Mouse (Mus musculus): Measurements from ENCODE around the gene Srxn1.
"Not testable (repeated sequence)": the region's sequence is repeated elsewhere in the genome, so short reads cannot be mapped to it uniquely, and the experiment has no call there.

The Srxn1 gene

GRCm38 (mm10) chr2:152105318-152106224 is at the start of gene Srxn1:
Gene Srxn1, plus strand, starts transcription at chr2:152105516.
- DNase-seq, result peak; percentile 87 to 90

DNA sequence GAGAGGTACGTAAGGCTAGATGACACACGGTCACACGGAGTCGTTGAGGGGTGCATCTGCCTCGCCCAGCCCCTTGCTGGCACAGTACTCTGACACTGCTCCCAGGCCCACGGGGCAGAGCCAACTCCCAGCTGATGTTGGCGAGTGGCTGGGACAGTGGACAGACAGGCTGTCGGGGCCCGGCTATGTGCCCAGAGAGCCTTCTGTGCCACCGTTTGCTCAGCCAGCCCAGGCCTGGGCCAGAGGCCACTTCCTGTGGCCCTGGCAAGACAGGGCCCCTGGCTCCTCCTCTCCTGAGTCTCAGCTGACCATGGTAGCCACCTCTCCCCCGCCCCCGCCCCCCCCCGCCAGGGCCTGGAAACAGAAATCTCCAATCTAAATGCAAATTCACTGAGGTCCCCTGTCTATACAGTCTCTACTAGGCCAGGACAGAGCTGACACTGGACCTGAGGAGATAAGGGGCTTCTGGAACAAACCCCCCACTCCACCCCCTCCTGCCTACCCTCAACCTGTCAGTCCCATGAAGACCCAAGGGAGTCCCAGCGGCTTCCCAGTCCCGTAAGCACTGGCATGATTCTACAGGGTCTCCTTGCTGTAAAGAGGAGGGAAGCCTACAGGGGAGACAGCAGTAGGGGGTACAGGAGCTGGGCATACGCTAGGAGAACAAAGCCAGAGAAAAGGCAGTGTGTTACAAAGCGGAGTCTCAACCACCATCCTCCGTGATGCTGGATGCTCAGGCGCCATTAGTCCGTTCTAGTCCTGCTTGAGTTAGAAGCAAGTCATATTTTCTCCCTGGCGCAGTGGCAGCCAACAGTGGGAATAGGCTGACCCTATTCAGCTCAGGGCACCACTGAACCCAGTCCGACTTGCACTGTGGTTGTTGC is 48.7 kb upstream of the Srxn1 start:
- DNase-seq, result no peak

DNA sequence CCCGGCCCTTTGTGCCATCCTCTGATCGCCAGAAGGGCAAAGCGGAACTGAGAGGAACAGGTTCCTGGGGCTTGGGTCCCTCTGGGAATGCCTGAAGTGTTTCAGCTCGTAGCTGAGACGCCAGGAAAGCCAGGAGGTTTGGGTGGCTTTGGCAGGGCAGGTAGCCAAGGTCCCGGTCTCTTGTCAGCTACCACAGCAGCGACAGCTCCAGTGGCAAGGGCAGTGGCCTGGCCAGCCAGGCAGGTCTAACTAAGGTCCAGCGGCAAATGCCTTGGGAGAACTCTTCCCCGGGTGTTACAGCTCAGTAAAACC is 48.1 kb upstream of the Srxn1 start:
- no peak for DNase-seq

- DNase-seq, result not testable (repeated sequence)
These were observed 42.5 kb upstream of the Srxn1 start for GRCm38 (mm10) chr2:152062817-152063216.

GRCm38 (mm10) chr2:152068660-152069433 is 36.5 kb upstream of the Srxn1 start:
- DNase-seq, result no peak

- no peak for DNase-seq
These were observed 35.9 kb upstream of the Srxn1 start for GRCm38 (mm10) chr2:152069434-152069786.

GRCm38 (mm10) chr2:152069941-152070340 is 35.4 kb upstream of the Srxn1 start:
- no peak for DNase-seq

- DNase-seq, result no peak
These were observed 30.8 kb upstream of the Srxn1 start for GRCm38 (mm10) chr2:152074521-152074920.

DNA sequence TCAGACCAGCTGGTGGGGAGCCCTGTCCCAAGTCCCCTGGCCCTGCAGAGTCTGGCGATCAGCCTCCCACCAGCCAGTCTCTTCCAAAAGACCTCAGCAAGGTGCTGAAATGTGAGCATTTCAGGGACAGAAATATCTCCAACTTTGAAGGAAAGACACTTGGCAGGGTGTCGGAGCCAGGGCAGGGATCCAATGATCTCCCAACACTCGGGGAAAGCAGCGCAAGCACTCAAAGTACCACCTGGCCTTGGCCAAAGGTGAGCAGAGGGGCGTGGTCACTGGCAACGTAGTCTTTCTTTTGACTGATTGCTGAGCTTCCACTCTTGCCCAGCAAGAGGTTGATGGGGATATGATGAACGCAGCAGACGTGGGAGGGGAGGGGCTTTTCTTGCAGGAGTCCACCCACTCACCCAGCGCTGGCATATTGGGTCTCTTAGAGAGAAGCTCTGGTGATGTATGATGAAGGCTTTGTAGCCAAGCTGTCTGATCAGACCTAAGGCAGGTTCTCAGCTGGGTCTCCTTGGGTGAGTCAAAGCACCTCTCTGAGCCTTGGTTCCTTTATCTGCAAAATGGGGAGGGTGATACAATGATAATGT is 29.9 kb upstream of the Srxn1 start:
- DNase-seq, result no peak

GRCm38 (mm10) chr2:152077337-152077736 is 28.0 kb upstream of the Srxn1 start:
- DNase-seq, result no peak

DNA sequence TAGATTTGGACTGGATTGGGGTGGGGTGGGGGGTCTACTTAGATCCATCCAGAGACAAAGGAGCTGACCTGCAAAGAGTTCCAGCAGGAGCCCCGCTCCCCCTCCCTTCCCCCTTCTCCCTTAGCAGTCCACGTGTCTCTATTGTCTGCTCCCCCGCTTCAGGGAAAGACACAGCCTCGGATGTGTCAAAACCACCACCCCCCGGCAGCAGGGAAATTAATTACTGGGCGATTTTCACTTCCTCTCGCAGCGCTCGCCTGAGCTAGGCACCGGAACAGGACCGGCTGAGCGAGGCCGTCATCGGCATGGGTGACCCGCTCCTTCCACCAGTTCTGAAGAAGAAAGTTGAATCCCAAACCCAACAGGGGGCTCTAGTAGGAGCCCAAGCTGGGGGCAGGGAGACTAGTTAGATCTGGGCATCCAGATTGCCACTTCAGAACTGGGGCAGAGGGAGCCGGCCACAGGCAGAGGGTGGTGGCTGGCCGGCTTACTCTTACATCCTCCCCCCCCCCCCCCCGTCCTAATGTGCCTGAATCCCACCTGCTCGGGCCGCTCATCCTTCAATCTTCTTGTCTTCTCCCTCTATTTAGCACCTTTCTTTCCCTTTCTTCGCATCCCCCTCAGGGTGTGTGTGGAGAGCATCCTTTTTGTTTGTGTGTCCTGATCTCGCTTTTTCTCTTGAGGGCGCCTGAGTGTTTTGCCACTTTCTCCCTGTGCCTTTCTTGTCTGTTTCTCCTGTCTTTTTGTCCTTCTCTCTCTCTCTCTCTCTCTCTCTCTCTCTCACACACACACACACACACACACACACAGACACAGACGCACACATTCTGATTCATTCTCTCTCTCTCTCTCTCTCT is 24.4 kb upstream of the Srxn1 start, which contains the start of gene Scrt2:
Scrt2 (plus strand) TSS at position 845 of the 857 bp plus-strand sequence.
- no peak for DNase-seq

DNA sequence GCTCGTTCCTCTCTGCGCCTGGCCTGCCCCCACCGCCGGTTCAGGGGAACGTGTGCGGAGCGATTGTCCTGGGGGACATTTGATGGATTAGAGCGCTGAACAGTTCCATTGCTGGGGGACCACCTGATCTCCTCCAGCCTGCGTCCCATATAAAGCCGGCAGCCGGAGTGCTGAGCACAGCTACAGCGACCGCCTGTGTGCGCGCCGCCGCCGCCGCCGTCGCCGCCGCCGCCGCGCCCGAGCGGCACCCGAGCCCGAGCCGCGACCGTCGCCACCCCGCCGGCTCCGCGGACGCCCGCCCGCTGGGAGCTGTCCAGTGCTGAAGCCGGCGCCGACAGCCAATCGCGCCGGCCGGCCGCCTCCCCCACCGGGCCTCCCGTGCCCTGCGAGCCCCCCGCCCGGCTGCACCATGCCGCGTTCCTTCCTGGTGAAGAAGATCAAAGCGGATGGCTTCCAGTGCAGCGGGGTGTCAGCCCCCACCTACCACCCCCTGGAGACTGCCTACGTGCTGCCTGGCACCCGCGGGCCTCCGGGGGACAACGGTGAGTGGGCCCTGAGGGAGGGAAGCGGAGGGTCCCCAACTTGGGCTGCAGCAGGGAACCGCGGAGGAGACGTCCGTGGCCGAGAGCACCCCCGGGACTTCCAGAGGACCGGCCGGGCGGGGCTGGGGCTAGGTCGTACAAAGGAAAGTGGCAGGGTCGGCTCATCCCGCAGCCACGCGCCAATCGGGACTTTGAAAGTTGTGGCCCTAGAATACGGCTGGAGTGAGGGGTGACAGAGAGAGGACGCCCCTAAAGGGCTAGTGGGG is 23.5 kb upstream of the Srxn1 start:
- peak; percentile 88 to 89 for DNase-seq

DNA sequence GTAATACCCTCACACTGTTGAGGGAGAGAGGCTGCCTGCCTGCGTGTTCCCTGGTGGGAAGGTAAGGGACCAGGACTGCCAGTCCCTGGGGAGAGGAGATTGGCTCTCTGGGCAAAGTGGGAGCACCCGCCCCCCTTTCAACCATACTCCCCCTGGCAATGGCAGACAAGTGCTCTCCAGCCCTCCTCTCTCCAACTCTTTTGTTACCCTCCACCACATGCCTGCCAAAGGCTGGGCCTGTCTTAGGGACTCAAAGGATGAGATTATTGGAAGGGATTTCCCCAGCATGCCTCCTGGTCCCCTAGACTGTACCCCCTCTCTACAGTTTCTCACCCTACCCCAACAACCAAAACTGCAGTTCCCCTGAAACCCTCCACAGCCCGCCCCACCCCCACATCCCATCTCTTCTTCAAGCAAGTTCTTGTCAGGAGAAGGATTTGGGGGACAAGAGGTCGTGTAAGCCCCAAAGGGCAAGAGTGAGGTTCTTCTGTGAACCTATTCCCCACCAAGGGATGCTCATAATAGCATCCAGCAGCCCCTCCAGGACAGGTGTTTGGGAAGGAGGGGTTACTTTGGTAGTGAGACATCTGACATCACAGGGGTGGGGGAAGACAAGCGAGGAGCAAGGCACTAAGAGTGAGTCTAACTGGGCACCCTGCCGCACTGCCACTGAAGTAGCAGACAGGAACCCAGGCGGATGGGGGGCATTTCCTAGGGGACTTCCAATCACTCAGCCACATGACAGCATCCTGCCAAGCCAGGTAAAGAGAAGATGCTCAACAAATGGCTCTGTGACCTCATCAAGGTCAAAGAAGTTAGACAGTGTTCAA is 22.6 kb upstream of the Srxn1 start:
- DNase-seq, result no peak

DNA sequence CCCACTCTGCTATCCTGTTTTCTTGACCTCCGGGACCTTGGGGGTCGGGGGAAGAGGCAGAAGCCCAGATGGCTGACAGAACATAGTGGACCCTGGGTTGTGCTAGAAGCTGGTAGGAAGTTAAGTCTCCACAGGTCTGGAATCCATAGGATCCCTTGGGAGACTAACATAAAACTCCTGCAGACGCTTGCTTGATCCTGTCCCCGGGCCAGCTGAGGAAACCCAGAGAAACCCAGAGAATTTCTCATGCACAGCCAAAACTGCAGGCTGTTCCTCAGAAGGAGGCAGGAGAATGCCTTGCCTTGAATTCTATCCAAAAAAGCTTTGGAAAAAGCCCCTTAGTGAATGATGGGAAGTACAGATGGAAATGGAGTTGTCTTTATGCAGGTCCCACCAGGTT is 21.9 kb upstream of the Srxn1 start:
- no peak for DNase-seq

GRCm38 (mm10) chr2:152084298-152084697 is 21.0 kb upstream of the Srxn1 start:
- no peak for DNase-seq

GRCm38 (mm10) chr2:152085414-152085813 is 19.9 kb upstream of the Srxn1 start:
- no peak for DNase-seq

- no peak for DNase-seq
These were observed 18.9 kb upstream of the Srxn1 start for GRCm38 (mm10) chr2:152086451-152086850.

- DNase-seq, result no peak
These were observed 18.2 kb upstream of the Srxn1 start for GRCm38 (mm10) chr2:152087111-152087510.

DNA sequence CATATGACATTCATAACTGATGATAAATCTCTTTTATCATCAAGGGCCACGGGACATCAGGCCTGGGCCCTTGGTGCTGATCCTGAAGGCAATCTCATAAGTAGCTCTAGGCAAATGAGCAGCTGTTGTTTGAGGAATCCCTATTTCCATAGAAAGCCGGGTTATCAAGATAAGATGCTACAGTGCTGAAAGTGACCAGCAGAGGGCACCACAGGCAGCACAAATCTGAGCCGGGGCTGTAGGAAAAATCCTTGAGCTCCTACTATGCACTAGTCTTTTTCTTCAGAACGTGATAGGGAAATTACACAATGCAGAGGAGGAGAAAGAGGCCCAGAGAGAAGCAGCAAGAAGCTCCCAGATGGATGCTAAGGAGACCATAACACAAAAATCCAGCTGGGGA is 16.2 kb upstream of the Srxn1 start:
- DNase-seq, result peak in 1 of 2 experiments; percentile 47

GRCm38 (mm10) chr2:152089581-152089980 is 15.7 kb upstream of the Srxn1 start:
- DNase-seq, result no peak
